Mouse (Mus musculus) mature B cell (primary cell): Measurements from ENCODE around the gene Efcc1.

Experiments used
- in situ Hi-C: fragments of 300-500 bp; cut with MboI; formaldehyde crosslinking; loops from 2 replicates; pipeline ENCODE4 v1.14.3; 2019

The Efcc1 gene

GRCm38 (mm10) chr6:87778294-87779173, 47.9 kb downstream of the Efcc1 start:
- in situ Hi-C loops, result no loop called here

GRCm38 (mm10) chr6:87779174-87780165, 48.8 kb downstream of the Efcc1 start:
- in situ Hi-C loops, result no loop called here

DNA sequence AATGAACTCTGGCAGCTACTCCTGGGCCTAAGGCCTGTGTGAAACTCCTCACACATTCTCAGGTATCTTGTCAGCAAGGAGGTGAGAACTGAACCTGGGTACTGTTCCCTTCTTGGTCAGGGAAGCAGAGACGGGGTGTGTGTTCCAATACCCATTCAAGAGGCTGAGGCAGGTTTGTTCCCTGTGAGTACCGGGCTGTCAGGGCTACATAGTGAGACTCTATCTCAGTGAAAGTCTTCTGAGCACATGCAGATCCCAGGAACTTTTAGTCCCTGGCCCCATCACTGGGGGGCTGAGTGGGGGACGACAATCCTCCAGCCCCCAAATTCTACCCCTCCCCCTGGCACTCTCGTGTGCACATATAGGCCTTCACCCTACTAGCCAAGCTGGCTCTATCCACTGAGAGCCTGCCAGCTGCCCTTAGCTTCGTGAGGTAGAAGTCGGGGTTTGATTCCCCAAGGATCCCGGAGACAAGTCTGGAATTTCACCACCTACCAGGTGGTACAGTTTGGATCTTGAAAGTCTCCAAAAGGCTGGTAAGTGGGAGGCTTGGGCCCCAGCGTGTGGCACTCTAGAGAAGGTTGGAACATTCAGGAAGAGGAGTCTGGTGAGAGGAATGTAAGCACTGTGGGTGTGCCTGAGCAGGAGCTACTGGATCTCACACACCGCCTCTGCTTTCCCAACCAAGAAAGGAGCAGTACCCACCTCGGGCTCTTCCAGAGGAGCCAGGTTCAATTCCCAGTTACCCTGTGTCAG, 50.1 kb downstream of the Efcc1 start:
- in situ Hi-C loops, result no loop called here

GRCm38 (mm10) chr6:87784033-87784432, 53.4 kb downstream of the Efcc1 start:
- in situ Hi-C loops, result no loop called here

- in situ Hi-C loops, result no loop called here
Measured at GRCm38 (mm10) chr6:87786621-87787020, 56.0 kb downstream of the Efcc1 start.

GRCm38 (mm10) chr6:87787108-87787890, 56.6 kb downstream of the Efcc1 start:
- in situ Hi-C loops, result no loop called here

GRCm38 (mm10) chr6:87788266-87788895, 57.7 kb downstream of the Efcc1 start:
- in situ Hi-C loops, result no loop called here

DNA sequence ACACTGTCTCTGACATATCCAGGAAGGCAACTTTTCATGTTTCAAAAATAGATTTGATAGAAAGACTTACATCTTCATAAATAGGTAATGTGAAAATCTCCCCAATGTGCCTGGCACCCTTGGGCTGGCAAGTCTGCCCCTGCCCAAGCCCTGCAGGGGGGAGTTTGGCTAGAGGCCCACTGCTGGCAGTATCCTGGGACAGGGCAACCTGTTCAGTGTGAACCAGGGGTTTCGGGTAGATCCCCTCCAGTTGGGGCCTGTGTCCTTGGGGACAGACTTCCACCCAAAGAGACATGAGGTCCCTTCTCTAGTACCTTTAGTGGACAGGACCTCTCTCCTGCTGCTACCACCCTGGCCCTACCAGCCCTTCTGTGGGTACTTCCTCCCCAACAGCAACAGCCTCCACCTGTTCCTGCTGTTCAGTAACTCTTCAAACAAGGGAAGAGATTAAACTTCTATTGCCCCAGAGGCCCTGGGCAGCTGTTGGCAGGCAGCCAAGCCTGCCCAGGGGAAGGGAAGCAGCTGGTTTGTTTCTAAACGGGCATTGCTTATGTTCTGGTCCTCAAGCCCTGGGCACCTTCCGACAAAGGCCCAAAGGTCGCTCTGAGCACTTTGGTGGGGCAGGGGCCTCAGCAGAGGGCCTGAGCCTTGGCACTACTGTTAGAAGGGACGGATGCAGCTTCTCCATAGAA, 58.4 kb downstream of the Efcc1 start:
- in situ Hi-C loops, result no loop called here

- in situ Hi-C loops, result no loop called here
Measured at GRCm38 (mm10) chr6:87789791-87790190, 59.1 kb downstream of the Efcc1 start.

DNA sequence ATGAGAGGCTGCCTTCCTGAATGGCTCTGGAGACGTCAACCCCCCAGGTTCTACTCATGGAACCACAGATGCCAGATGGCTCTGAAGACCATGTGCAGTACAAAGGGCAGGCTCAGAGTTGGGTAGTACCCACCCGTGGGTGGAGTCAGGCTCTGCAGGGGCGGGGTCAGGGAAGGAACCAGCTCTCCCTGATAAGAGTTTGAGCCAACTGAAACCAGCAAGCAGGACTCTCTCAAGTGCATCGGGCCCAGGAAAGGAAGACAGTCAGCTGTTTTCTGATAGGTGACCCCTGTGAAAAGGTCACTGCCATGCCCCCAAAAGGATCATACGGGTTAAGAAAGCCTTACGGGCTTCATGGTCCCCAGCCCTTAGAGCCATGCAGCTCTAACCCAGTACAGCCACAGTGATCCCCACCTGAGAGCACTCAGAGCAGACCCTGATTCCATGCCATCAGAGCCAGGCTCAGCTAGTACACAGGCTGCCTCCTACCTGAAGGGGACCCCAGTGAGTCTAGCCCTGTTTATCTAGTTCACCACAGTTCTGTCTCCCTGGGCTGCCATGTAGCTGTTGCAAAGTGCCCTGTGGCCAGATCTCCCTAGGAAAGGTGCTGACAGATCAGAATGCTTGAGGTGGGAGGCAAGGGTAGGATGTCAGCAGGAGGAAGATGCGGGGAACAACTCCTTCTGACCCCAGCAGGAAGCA, 60.3 kb downstream of the Efcc1 start:
- in situ Hi-C loops, result no loop called here

- in situ Hi-C loops, result no loop called here
Measured at GRCm38 (mm10) chr6:87791826-87792225, 61.2 kb downstream of the Efcc1 start.

GRCm38 (mm10) chr6:87793821-87794510, 63.3 kb downstream of the Efcc1 start:
- in situ Hi-C loops, result no loop called here

DNA sequence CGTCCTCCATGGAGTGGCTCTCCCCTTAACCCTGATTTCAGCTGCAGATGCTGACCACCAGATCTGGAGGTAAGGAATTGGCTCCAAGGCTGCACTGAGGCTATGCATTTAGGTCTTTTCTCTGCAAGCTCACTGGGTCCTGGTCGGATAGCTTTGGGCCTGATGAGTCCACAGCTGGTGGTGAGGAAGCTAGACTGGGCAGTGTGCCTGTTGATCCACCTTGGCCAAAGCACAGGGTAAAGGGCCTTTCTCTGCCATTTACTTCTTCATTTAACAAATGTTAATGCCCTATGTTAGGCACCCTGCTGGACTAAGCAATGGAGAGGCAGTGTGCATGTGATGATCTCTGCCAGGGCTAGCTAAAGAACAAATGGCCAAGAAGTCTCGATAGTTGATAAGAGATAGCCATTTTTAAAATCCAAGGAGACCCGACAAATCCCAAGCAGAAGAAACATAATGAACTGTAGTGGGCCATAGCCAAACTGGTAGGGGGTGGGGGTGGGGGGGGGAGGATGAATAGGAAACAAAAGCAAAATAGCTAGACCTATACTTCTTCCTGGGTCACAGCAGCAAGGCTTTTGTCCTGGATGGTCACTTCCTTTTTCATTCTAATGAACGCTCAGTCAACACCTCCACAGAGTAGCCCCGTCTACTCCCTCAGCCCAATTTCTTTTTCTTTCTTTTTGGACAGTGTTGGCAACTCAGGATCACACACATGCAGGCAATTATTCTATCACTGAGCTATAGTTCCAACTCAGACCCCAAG, 64.9 kb downstream of the Efcc1 start:
- in situ Hi-C loops, result no loop called here

DNA sequence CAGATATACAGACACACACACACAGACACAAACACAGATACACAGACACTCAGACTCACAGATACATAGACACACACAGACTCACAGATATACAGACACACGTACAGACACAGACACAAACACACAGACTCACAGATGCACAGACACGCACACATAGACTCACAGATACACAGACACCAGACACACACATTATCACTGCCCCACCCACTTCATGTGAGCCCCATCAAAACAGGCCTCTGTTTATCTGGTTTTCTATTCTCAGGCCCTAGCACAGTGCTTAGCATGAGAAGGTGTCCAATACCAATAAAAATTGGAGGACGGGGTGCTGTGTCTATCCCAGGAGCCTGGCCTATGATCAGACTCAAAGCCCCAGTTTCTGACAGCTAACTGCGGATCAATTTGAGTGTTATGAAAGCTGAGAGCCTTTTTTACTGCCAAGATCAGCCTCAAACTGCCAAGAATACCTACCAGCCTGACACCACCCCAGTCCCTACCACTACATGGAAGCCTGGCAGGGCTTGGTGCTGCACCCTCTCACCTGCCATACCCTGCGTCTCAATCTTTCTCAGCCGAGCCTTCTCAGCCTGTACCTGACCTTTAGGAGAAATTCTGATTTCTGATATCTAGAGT, 65.7 kb downstream of the Efcc1 start:
- in situ Hi-C loops, result no loop called here

DNA sequence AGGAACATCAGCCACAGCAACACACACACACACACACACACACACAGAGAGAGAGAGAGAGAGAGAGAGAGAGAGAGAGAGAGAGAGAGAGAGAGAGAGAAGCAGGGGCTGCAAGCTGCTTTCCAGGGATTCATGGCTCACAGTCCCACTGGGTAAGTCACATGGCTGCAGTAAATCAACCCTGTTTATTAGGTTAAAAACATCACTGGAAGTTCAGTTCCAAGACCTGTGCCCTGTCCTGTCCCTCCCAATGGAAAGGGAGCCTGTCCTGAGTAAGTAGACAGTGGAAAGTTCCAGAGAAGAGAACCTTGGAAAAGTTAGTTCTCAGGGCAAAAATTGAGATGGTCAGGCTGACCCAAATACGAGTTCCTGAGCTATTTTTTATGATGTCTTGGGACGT, 66.7 kb downstream of the Efcc1 start:
- in situ Hi-C loops, result no loop called here

- in situ Hi-C loops, result no loop called here
Measured at GRCm38 (mm10) chr6:87799576-87799975, 68.9 kb downstream of the Efcc1 start.

- in situ Hi-C loops, result no loop called here
Measured at GRCm38 (mm10) chr6:87802462-87802861, 71.8 kb downstream of the Efcc1 start.
